Mouse (Mus musculus): Measurements from ENCODE around the gene Gm10260.

GRCm38 (mm10) chr13:97757033-97757432 lies 3.4 kb downstream of the Gm10260 start:
- TF ChIP-seq CTCF (IDR thresholded peaks at IDR 0.05; ENCODE audit: low read depth, low read length) (no peak), GATA1 (IDR thresholded peaks at IDR 0.05; ENCODE audit: borderline replicate concordance, low read length) (no peak)

Measured in G1E (cell line).